Comparison of ENCODE assay signal across 8 mouse cellular contexts in genomic region chr14:73524766-73525448, GRCm38 (mm10). TPM values are rescaled to one million over a fixed set of nuclear protein-coding genes. Genes with fewer than 3 reads are reported as not detected.
DNase-seq lines count a peak whose midpoint lies in the region; ATAC-seq and TF ChIP-seq lines count a peak whose summit lies in the region.

TSS of gene Sucla2 (plus strand) at chr14:73525319.

- peak within 1 kb of the TSS; percentile 90 for H3K27ac ChIP-seq in hindbrain, embryonic 10.5 days
- H3K27ac ChIP-seq in lung, postnatal 0 days (ENCODE audit: low read length), result peak within 1 kb of the TSS; percentile 87

- whole genome bisulfite sequencing in hindbrain, embryonic 10.5 days, result under 1% methylated on average over 41 of the region's 41 CpGs
- WGBS in lung, postnatal 0 days, result under 1% methylated on average over 36 of the region's 41 CpGs

- H3K9ac ChIP-seq in lung, postnatal 0 days (replicated peaks; ENCODE audit: low read depth), result peak within 1 kb of the TSS; percentile 56

- ATAC-seq in frontal cortex, adult (ENCODE audit: low TSS enrichment), result peak; percentile 99
- peak; percentile 100 for ATAC-seq in lung, postnatal 0 days

- H3K4me2 ChIP-seq in lung, postnatal 0 days (replicated peaks; ENCODE audit: low read depth, low read length), result peak within 1 kb of the TSS; percentile 25

- peaks cover 5% of the 10 kb centered on the region for H3K4me1 ChIP-seq in hindbrain, embryonic 10.5 days (replicated peaks)
- no peaks in the 10 kb centered on the region for H3K4me1 ChIP-seq in lung, postnatal 0 days (ENCODE audit: insufficient read depth, low read depth, low read length)

- no peaks in the 10 kb centered on the region for H3K27me3 ChIP-seq in hindbrain, embryonic 10.5 days (ENCODE audit: insufficient read depth, poor library complexity, severe bottlenecking)
- H3K27me3 ChIP-seq in lung, postnatal 0 days (replicated peaks; ENCODE audit: insufficient read depth, low read length), result no peaks in the 10 kb centered on the region

- TF ChIP-seq CTCF in lung, postnatal 0 days (IDR thresholded peaks at IDR 0.05), result peak; percentile 100

- no peaks in the 10 kb centered on the region for H3K36me3 ChIP-seq in hindbrain, embryonic 10.5 days
- H3K36me3 ChIP-seq in lung, postnatal 0 days (ENCODE audit: insufficient read depth, low read length), result no peaks in the 10 kb centered on the region

- DNase-seq in MN1 (ENCODE audit: low spot score), result peak; percentile 96
- peak; percentile 97 for DNase-seq in cerebellum, adult 9-10 months
- DNase-seq in hindbrain, embryonic 10.5 days (ENCODE audit: low spot score), result peak; percentile 94
- DNase-seq in layer of hippocampus, adult 9-11 months, result peak; percentile 93
- DNase-seq in lung, postnatal 0 days (ENCODE audit: low spot score), result peak; percentile 97
- peak; percentile 93 for DNase-seq in ovary, postnatal 14 days (ENCODE audit: low spot score)
- DNase-seq in thymus, postnatal 14 days, result peak; percentile 94

- no peaks in the 10 kb centered on the region for H3K9me3 ChIP-seq in hindbrain, embryonic 10.5 days
- H3K9me3 ChIP-seq in lung, postnatal 0 days (ENCODE audit: low read length), result no peaks in the 10 kb centered on the region

- TF ChIP-seq EP300 in lung, postnatal 0 days (IDR thresholded peaks at IDR 0.05), result peak; percentile 23; the same call in 1 of the 2 replicates

- H3K4me3 ChIP-seq in hindbrain, embryonic 10.5 days, result peak within 1 kb of the TSS; percentile 53
- H3K4me3 ChIP-seq in lung, postnatal 0 days (ENCODE audit: low read depth, low read length), result peak within 1 kb of the TSS; percentile 47

RNA-seq across cellular contexts. Expression of gene Sucla2, which starts in this region (rescaled TPM):
- polyA plus RNA-seq in hindbrain, embryonic 10.5 days (2016; fragmentation: Nextera tagmentation; extraction: Ambion mirVana), result 78.9 and 105 TPM in 2 replicates
- 80.2 and 84.7 TPM in 2 replicates for polyA plus RNA-seq in lung, postnatal 0 days (2015; fragmentation: Nextera tagmentation; extraction: Ambion mirVana)

Comparison
In these comparisons a context has a peak if more than half of its experiments do, and no peak if none do; other contexts are left out.
1. Peak in every context shown above with its lines: DNase-seq, ATAC-seq, H3K4me3 ChIP-seq and H3K27ac ChIP-seq.